Mouse (Mus musculus) kidney, postnatal 36 days (tissue): ENCODE results near the gene Tmem205.

Experiments
- DNase-seq, 2 experiments: peaks; one replicate each; pipeline ENCODE4 v3.0.0; 2021 to 2022; ENCODE audit warnings: mixed read lengths in 2 of 2

Gene Tmem205

DNA sequence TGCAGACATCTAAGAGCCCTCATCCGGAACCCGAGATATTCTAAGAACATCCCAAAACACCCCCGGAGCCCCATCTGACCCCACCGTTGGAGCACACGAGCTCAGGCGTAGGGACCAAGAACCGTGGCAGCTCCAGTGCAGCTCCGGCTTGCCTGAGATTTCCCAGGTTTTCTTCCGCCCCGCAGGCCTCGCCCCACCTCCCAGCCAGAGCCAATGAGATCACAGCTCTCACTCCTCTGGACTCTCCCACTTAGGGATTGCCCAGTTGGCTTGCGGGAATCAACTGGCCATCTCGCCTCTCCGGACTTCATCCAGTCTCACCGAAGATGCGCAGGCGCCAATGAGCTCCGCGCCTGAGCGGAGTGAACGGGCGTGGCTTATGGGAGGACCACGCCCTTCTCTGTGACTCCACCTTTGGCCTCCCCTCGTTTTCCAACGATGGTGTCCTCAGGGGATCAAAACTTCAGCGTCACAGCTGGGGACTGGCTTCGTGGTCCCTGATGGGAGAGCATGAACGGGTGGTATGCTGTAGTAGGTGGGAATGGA lies at the start of gene Tmem205, which contains the start of gene Ccdc159:
Gene Tmem205, minus strand, starts transcription at position 349 of the 546 bp plus-strand sequence.
Gene Ccdc159, plus strand, starts transcription at position 264 of the 546 bp plus-strand sequence.
- peak; percentile 94 to 97 for DNase-seq

DNA sequence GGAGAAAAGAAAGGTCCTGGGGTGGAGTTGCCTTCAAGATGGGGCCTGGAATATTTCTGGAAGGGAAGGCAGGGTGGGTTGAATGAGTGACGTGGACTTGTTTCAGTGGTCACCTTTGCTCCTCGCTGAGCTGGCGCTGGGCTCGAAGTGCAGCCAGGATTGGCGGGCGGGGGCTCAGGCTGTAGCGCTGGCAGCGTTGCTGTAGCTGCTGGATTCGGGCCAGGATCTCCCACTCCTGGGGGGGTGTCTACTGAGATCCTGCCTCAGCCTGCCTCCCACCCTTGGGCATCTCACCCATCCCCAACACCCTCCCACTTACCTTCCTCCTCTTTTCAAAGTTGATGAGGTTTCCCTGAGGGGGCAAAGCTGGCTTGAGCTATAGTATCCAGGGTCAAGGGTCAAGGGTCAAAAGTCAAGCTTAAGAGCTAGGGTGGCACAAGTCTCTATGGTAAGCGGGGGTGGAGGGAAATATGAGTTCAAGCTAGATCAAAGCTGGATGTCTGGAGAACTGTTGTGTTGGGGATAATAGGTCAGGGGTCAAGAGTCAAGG lies 49.3 kb upstream of the Tmem205 start:
- no peak for DNase-seq

DNA sequence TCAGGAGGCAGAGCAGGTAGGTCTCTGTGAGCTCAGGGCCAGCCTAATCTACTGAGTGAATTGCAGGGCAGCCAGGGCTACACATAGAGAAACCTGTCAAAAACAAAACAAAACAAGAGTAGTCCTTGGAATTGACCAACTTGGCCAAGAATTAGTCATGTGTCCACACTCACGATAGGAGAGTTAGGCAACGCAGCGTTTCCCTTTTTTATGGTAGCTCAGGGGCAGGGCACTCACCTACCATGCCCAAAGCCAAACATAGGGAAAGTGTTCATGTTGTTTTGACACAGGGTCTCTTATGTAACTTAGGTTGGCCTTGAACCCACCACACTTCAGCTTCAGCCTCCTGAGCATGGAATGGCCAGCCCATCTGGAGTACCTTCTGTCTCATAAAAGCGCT lies 41.9 kb upstream of the Tmem205 start:
- DNase-seq = no peak

DNA sequence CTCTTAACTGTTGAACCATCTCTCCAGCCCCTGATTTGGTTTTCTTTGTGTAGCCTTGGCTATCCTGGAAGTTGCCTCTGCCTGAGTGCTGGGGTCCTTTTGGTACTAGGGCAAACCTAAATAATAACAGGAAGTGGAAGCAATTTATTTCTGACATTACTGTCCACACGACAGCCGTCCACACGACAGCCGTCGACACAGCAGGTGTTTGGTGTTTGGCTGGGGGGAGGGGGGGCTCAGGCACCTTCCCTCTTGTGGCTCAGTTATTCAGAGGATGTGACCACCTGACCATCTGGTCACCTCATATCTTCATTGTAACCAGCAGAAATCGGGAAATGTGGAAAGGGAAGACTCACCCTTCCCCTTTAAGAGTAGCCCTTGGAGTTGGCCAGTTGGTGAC lies 41.5 kb upstream of the Tmem205 start:
- DNase-seq = no peak

DNA sequence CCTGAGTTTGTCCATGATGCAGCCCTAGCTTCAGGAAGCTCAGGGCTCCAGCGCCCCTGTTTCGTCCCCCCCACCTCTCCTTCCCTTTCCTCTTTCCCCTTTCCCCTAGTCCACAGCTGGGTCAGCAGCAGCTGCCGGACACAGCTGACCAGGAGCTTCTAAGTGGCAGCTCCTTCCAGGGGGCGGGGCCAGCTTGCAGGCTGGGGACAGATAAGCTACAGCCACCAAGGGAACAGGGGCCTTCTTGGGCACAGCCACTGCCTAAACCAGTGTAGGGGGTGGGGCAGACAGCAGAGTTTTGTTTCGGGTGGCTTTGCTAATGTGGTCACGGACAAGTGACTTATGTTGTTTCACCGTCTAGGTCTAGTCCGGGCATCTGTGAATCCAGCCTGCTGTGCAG lies 36.1 kb upstream of the Tmem205 start, which contains the start of gene Epor:
Gene Epor, minus strand, starts transcription at position 90 of the 400 bp plus-strand sequence.
- peak; percentile 39 to 77 for DNase-seq

DNA sequence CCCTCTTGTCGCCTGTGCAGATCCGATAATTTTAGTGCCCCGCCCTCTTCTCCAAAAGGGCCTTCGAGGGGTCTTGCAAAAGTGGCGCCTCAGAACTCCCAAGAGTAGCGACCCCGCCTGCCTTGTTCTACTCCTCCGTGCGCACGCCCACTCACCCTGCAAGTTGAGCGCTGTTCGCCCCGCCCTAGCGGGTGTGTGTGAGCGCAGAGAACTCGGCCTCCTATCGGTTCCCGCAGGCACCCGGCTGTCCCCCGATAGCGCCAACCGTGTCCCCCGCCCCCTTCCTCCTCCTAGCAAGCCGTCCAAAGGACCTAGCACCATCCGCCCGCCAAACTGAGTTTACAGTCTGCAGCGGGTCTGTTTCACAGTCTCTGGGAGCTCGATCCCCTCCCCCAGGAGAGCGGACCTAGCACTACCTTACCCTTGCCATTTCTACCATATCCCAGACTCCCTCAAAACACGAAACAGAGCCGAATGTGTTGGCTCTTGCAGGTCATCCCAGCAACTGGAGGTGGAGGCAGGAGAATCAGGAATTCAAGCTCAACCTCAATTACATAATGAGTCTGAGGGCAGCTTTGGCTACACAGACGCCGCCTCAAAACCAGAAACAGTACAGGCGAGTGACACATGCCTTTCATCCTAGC lies 35.2 kb upstream of the Tmem205 start:
- DNase-seq = peak; percentile 57 to 77

DNA sequence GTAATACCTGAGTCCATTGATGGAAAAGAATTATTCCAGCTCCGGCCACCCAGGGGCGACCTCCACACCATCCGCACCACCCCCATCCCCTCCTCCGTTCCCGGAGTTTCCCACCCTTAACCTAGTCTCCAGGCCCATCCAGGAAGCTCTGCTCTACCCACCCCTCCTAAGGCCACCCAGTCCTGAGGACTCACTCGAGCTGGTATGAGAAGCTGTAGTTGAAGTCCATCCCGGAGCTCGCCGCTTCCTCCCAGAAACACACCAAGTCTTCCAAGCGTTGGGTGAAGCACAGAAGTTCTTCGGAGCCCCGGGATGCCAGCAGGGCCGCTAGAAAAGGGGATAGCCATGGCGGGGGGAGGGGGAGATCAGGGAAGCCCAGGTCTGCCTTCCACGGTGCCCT lies 34.7 kb upstream of the Tmem205 start:
- DNase-seq = no peak

DNA sequence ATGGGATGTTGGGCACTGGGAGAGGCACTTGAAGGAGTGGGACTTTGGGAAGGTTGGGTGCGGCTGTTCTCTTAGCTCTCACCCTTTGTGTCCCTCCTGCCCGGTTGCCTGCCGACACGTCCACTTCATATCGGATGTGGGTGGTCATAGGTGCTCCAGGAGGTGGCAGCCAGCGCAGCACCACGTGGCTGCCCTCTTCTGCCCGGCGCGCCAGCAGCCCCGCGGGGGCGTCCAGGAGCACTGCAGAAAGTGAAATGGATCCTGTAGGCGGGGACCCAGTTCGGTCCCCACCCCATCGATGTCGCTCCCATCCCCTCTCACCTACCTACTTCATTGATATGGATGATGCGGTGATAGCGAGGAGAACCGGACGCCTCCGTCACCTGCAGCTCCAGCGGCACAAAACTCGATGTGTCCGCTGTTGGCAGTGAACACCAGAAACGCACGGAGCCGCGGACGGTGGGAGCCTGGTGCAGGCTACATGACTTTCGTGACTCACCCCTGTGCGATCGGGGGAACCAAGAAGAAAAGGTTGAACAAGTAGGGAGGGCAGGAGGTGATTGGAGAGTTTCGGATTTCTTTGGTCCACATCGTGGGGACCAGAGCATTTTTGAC lies 34.1 kb upstream of the Tmem205 start:
- DNase-seq = peak in 1 of 2 experiments; percentile 23

DNA sequence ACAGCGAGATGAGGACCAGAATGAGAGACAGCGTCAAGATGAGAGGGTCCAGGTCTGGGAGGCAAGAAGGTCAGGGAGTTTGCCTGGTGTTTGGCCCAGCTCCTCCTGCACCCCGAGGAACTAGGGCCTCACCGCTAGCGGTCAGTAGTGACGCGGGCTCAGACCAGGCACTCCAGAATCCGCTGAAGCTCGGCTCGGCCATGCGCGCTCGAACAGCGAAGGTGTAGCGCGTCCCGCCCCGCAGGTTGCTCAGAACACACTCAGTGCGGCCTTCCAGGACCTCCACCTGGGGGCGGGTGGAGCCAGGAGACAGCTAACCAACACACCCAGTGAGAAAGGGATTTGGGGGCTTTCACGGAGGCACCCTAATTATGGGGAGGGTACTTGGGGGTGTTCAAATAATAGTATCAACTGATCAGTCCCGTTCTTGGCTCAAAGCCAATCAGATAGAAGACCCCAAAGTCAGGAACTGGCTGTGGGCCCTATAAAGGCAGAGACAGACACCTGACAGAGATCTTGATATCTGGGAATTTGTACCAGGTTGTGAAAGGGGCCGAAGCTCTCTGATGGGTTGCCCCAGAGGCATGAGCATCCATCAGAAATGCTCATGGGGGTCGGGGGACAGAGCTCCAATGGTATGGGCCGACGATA lies 33.3 kb upstream of the Tmem205 start:
- peak; percentile 57 to 73 for DNase-seq

DNA sequence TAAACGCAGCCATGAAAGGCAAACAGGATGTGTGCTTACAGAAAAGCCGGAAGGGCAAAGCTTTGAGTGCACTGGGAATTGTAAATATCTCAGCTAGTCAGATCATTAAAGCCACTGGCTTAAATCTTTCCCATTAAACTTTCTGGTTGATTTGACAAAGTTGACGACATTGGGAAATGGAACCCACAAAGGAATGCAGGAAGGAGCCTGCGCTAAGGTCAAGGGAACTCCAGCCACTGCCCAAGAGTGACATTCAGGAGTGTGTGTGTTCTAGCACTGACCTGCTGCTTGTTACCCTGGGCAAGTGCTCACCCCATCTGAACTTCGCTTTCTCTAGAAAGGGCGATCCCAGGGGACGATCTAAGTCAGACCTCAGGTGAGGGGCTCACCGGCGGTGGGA lies 32.8 kb upstream of the Tmem205 start:
- DNase-seq = peak; percentile 32 to 41

DNA sequence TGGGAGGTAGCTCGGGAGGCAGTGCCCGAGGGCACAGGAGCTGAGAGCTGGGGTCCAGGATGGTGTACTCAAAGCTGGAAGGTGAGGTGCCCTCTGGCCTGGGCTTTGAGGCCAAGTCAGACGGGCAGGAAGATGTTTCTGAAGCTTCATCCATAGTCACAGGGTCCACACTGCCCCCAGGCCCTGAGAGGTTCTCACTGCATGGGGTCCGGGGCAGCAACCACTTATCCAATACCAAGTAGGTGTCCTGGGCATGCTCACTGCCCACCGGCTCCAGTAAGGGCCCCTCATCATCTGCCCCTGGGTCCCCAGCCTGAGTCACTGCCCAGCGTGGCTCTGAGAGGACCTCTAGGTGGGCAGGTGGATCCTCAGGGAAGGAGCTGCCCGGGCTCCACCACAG lies 31.9 kb upstream of the Tmem205 start:
- DNase-seq = no peak

DNA sequence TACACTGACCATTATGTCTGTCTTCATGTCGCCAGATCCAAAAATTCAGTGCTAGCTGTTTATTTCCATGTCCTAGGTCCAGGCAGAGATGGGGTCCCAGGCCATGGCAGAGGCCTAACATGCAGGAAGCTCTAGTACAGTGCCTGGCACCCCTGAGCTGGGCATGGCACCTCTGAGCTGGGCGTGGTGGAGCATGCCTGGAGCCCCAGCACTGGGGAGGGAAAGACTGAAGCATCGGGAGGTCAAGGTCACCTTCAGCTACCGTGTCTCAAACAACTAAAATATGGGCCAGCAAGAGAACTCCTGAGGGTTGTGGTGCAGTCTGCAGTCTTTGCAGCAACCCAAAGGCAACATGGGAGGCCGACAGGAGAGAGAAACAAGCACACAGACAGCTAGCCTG lies 31.0 kb upstream of the Tmem205 start:
- no peak for DNase-seq

DNA sequence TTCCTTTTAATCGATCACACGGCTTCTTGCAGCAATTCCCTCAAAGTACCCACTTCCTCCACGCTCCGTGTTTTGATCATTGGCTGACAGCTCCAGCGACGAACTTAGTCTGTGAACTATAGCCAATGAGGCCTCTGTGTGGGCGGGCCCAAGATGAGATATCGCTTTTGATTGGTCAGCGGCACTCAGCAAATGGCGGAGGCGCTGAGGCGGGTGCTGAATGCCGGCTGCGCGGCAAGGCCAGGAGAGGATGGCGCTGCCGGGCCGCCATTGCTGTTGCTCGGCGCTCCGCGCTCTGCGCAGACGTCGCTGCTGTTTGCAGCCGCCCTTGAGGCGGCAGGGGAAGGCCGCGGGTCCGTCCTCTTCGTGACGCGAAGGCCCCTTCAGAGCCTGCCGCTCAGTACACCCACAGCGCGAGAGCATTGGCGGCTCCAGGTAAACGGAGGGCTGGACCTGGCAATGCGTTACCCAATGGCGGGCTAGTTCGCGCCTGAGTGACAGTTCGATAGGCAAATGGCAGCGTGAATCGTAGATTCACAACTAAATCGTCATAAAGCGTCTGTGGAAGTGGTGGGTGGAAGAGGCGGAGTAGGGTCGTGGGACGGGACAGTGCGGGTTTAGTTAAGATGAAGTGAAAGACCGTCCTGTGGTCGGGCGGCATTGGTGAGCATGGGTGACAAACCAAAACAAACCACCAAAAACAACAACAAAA lies 28.4 kb upstream of the Tmem205 start, which contains the start of gene Swsap1:
Gene Swsap1, plus strand, starts transcription at position 186 of the 712 bp plus-strand sequence.
- DNase-seq = peak; percentile 97 to 99

DNA sequence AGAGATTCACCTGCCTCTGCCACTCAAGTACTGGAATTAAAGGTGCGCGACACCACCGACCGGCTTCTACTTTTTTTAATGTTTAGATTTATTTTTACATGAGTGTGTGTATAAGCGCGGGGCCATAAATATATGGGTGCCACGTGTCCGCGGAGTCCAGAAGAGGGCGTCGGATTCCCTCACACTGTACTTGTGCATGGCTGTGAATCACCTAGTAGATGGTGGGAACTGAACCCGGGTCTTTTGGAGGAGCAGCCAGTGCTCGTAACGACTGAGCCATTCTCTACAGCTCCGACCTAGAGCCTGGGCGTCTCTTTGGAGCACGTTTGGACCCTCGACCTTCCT lies 27.8 kb upstream of the Tmem205 start:
- DNase-seq = no peak

DNA sequence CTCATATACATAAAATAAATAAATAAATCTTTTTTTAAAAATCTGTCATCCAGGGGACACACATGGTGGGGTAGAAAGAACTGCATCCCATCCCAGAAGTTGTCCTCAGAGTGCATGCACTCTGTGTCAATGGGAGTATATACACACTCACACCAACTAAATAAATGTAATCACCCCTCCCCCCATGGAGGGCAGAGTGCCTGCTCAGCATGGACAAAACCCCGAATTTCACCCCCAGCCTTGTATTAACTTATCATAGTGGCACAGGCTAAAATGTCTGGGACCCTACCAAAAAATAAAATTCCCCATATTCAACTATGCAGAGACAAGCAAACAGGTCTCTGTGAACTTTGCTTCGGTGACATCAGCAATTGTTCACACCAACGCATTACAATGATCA lies 27.3 kb upstream of the Tmem205 start:
- no peak for DNase-seq

DNA sequence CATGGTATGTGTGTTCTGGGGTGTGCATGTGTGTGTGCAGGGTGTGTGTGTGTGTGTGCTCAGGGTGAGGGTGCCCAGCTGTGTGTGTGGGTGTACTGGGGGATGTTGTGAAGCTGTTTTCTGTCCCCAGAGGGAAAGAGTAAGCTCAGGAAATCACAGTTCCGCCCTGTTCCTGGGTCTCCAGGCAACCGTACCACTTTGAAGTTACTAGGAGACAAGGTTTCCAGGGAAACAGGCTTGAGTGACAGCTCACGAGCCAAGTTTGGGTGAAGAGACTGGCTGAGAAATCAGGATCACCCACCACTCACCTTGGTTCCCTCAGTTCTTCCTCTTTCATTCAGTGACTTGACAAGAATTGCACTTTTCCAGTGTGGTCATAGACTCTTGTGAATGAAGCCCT lies 26.2 kb upstream of the Tmem205 start:
- no peak for DNase-seq

DNA sequence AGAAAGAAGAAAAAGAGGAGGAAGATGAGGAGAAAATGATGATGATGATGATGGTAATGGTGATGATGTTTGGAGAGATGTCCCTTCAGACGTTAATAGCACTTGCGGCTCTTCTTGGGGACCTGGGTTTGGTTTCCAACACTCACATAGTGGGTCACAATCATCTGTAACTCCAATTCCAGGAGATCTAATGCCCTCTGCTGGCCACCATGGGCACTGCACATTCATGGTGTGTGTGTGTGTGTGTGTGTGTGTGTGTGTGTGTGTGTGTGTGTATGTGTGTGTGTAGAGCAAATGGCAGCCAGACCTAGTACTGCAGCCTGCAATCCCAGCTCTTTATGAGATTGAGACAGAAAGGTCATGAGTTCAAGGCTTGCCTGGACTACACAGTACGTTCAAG lies 24.6 kb upstream of the Tmem205 start:
- DNase-seq = no peak

DNA sequence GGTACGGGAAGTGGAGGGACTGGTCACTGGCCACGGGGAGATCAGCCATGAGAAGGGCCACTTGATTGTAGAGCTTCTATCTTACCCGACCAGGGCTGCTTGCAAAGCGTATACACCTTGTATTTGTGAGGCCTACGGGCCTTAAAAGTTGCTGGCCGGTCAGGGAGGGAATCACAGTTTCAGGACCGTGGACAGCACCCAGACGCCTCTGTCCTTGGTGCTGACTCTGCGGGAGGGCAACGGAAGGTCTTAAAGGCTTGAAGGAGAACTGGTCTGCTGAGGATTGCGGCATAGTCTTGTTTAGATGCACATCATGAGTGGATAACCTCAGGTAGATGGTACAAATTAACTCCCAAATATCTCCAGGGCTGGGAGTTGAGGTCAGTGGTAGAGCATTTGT lies 23.0 kb upstream of the Tmem205 start:
- peak; percentile 46 to 84 for DNase-seq

DNA sequence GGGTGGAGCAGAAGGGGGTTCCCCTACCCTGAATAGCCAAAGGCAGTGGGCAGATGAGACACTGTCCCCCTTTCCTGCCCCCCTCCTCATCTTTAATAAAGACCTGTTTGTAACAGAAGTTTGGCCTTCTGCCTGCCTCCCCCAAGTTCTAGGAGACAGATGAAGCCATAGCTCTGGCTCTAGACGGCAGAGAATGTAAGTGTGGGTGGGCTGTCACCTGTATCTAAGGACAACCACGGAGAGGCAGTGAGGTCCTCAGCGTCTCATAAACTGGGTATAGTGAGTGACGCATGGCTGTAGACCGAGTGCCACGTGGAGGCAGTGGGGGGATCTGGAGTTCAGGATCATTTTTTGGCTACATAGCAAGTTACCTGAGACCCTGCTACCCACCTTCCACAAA lies 21.4 kb upstream of the Tmem205 start:
- no peak for DNase-seq

DNA sequence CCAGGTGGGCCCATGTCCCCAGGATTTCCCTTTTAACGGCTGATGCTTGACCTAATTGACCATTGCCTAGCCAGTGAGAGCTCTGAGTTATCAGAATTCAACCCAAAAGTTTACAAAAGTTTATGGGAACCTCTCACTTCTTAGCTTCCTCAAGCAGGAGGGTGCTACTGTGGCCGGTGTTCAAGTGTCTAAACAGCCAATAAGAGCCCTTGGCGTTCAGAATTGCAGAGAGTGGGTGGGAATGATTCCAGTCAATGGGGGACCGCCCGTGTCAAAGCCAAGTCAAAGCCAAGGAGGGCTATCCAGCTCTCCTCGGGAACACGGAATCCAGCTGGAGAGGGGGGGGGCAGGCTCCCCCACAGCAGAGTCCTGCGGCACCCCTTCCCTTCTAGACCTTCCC lies 20.8 kb upstream of the Tmem205 start:
- no peak for DNase-seq

DNA sequence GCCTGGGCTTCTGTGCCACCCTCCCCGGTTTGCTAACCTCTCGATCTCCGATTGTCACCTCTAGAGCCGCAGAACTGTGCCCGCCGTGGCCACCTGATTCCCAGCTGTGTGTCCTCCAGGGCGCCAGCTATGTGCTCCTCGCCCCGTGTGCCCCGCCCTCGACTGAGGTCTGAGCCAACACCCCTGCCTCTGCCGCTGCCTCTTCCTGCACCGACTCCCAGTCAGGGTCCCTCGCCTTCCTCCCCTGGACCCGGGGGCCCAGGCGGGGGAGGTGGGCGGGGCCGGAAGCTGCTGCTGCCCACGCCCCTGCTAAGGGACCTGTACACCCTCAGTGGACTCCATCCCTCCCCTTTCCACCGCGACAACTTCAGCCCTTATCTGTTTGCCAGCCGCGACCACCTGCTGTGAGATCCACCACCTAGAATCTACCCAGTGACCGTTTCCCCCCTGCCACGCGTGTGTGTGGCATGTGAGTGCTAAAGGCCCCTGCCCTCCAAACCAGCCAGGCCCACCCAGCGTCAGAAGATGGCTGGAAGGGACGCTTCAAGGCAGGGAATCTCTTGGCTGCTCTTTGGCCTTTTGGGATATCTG lies 20.3 kb upstream of the Tmem205 start:
- no peak for DNase-seq

DNA sequence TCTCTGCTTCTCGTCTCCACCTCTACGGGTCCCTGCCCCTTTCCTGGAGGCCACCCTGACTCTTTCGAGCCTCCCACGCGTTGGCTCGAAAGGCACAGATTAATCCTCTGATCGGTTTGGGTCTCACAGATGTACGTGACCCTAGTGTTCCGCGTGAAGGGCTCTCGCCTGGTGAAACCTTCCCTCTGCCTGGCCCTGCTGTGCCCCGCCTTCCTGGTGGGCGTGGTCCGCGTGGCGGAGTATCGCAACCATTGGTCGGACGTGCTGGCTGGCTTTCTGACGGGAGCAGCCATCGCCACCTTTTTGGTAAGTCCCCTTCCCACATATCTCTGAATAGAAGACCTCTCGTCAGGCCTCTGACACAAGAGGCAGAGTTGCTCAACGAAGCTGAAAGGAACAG lies 16.9 kb upstream of the Tmem205 start:
- peak in 1 of 2 experiments; percentile 51 for DNase-seq
